ENCODE assay signal across 14 mouse cellular contexts in the genomic region with DNA sequence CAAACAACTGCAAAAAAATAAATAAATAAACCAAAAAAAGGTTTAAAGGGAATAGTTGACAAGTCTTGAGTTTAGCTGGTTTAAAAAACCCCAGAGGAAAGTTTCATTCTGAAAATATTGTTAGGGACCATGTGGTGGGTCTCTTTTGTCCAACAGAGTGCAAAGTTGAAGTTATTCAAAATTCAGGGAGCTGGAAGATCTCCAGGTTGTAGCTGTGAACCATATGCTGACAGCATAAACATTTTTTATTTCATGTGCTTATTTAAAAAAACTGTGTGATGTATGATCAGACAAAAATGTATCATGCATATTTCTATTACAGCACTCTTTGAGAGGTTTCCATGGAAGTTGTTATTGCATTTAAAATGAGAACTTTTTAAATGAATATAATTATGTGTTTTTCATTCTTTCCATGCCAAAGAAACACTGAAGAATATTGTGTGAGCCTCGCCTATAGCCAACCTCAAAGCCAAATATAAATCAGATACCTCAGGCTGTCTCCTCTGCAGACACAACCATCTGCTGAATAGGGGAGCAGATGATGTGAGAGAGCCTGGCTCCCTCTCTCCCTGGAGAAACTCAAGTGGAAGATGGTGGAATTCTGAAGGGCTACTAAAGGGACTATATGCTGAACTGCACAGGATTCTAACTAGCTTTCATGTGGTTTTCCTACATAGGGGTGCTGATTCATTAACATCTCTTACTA.
DNase-seq lines count a peak whose midpoint lies in the region; ATAC-seq and TF ChIP-seq lines count a peak whose summit lies in the region.
"Had no signal": no experiment of that assay in that cellular context is flagged by ENCODE, and none has a peak within 500 bp of the region (broad histone marks: within the 10 kb centered on the region; RNA-seq: fewer than 3 reads in every experiment).

No protein-coding gene starts in this region.

- no peaks in the 10 kb centered on the region; the same call in 1 of the 2 replicates for H3K4me1 ChIP-seq in hindbrain, embryonic 16.5 days (ENCODE audit: control insufficient read depth, insufficient read depth, low read depth, low read length)
- no peaks in the 10 kb centered on the region for H3K4me1 ChIP-seq in hindbrain, postnatal 0 days (ENCODE audit: insufficient read depth, low read length)
- H3K4me1 ChIP-seq in lung, postnatal 0 days (ENCODE audit: insufficient read depth, low read depth, low read length): no peaks in the 10 kb centered on the region
- no peaks in the 10 kb centered on the region for H3K4me1 ChIP-seq in liver, embryonic 12.5 days
- H3K4me1 ChIP-seq: liver, embryonic 13.5 days had no signal

- no peaks in the 10 kb centered on the region for H3K36me3 ChIP-seq in hindbrain, embryonic 16.5 days (ENCODE audit: control insufficient read depth, insufficient read depth, low read length)
- no peaks in the 10 kb centered on the region for H3K36me3 ChIP-seq in hindbrain, postnatal 0 days (ENCODE audit: insufficient read depth, low read length)
- H3K36me3 ChIP-seq in lung, postnatal 0 days (ENCODE audit: insufficient read depth, low read length): no peaks in the 10 kb centered on the region
- no peaks in the 10 kb centered on the region for H3K36me3 ChIP-seq in liver, embryonic 12.5 days
- H3K36me3 ChIP-seq: embryonic facial prominence, embryonic 15.5 days; limb, embryonic 10.5 days; liver, embryonic 13.5 days had no signal

- peak; percentile 58; the same call in 1 of the 2 replicates for ATAC-seq in hindbrain, embryonic 16.5 days
- ATAC-seq in hindbrain, postnatal 0 days: no peak
- ATAC-seq in lung, postnatal 0 days: peak; percentile 11; the same call in 1 of the 2 replicates
- no peak for ATAC-seq in liver, embryonic 12.5 days
- ATAC-seq: CD4-positive, CD25-positive, alpha-beta regulatory T cell, adult 4 months; inflammation-experienced regulatory T-cells, adult 6 months had no signal

- no peak overlapping the region for H3K9ac ChIP-seq in hindbrain, embryonic 16.5 days (ENCODE audit: low read depth, low read length)
- H3K9ac ChIP-seq in hindbrain, postnatal 0 days (replicated peaks; ENCODE audit: low read length): no peak overlapping the region
- H3K9ac ChIP-seq in lung, postnatal 0 days (replicated peaks; ENCODE audit: low read depth): no peak overlapping the region
- no peak overlapping the region for H3K9ac ChIP-seq in liver, embryonic 12.5 days
- H3K9ac ChIP-seq: embryonic facial prominence, embryonic 15.5 days; liver, embryonic 13.5 days had no signal

- no peaks in the 10 kb centered on the region for H3K9me3 ChIP-seq in hindbrain, embryonic 16.5 days (ENCODE audit: control insufficient read depth, low read length)
- H3K9me3 ChIP-seq in hindbrain, postnatal 0 days (ENCODE audit: low read length): no peaks in the 10 kb centered on the region
- H3K9me3 ChIP-seq in lung, postnatal 0 days (ENCODE audit: low read length): no peaks in the 10 kb centered on the region
- no peaks in the 10 kb centered on the region for H3K9me3 ChIP-seq in liver, embryonic 12.5 days (replicated peaks)
- H3K9me3 ChIP-seq: embryonic facial prominence, embryonic 15.5 days; limb, embryonic 10.5 days; liver, embryonic 13.5 days had no signal

- H3K4me3 ChIP-seq in hindbrain, embryonic 16.5 days (ENCODE audit: low read length): no peak overlapping the region
- H3K4me3 ChIP-seq in hindbrain, postnatal 0 days (ENCODE audit: low read length): no peak overlapping the region
- no peak overlapping the region for H3K4me3 ChIP-seq in lung, postnatal 0 days (ENCODE audit: low read depth, low read length)
- H3K4me3 ChIP-seq in liver, embryonic 12.5 days: no peak overlapping the region
- H3K4me3 ChIP-seq: embryonic facial prominence, embryonic 15.5 days; layer of hippocampus, adult 2 months; limb, embryonic 10.5 days; liver, embryonic 13.5 days had no signal

- 55% methylated on average over 1 of the region's 1 CpGs for WGBS in hindbrain, embryonic 16.5 days
- 48% methylated on average over 1 of the region's 1 CpGs for WGBS in hindbrain, postnatal 0 days
- 37% methylated on average over 1 of the region's 1 CpGs for WGBS in lung, postnatal 0 days
- WGBS in liver, embryonic 12.5 days (ENCODE audit: insufficient replicate concordance): 35% methylated on average over 1 of the region's 1 CpGs

- no peak for TF ChIP-seq EP300 in lung, postnatal 0 days (IDR thresholded peaks at IDR 0.05)

- no peak for TF ChIP-seq CTCF in hindbrain, postnatal 0 days (IDR thresholded peaks at IDR 0.05; ENCODE audit: low read depth)
- TF ChIP-seq CTCF in lung, postnatal 0 days (IDR thresholded peaks at IDR 0.05): no peak

- no peak for DNase-seq in hindbrain, postnatal 0 days (ENCODE audit: low spot score)
- peak; percentile 25 for DNase-seq in lung, postnatal 0 days (ENCODE audit: low spot score)
- no peak for DNase-seq in lung, adult 18-20 months
- DNase-seq in frontal cortex, adult 2 months (ENCODE audit: extremely low spot score in 1 of 2, low spot score in 1 of 2): peak; percentile 27 to 58
- peak; percentile 38 for DNase-seq in right cerebral cortex, postnatal 25 days
- DNase-seq: liver, embryonic 13.5 days; thymus, adult 2 months had no signal

- no peak overlapping the region for H3K4me2 ChIP-seq in hindbrain, embryonic 16.5 days (ENCODE audit: low read length)
- no peak overlapping the region for H3K4me2 ChIP-seq in hindbrain, postnatal 0 days (ENCODE audit: low read depth, low read length)
- no peak overlapping the region for H3K4me2 ChIP-seq in lung, postnatal 0 days (replicated peaks; ENCODE audit: low read depth, low read length)
- H3K4me2 ChIP-seq in liver, embryonic 12.5 days: no peak overlapping the region
- H3K4me2 ChIP-seq: embryonic facial prominence, embryonic 15.5 days; liver, embryonic 13.5 days had no signal

- H3K27me3 ChIP-seq in hindbrain, embryonic 16.5 days (replicated peaks; ENCODE audit: control insufficient read depth, insufficient read depth, low read length): no peaks in the 10 kb centered on the region
- H3K27me3 ChIP-seq in hindbrain, postnatal 0 days (ENCODE audit: insufficient read depth, low read length): no peaks in the 10 kb centered on the region
- H3K27me3 ChIP-seq in lung, postnatal 0 days (replicated peaks; ENCODE audit: insufficient read depth, low read length): no peaks in the 10 kb centered on the region
- no peaks in the 10 kb centered on the region for H3K27me3 ChIP-seq in liver, embryonic 12.5 days (replicated peaks)
- H3K27me3 ChIP-seq: embryonic facial prominence, embryonic 15.5 days; liver, embryonic 13.5 days had no signal

- H3K27ac ChIP-seq in hindbrain, embryonic 16.5 days (ENCODE audit: low read depth, low read length): no peak overlapping the region
- no peak overlapping the region for H3K27ac ChIP-seq in hindbrain, postnatal 0 days
- H3K27ac ChIP-seq in lung, postnatal 0 days (ENCODE audit: low read length): no peak overlapping the region
- no peak overlapping the region for H3K27ac ChIP-seq in liver, embryonic 12.5 days
- H3K27ac ChIP-seq: embryonic facial prominence, embryonic 15.5 days; layer of hippocampus, adult 2 months; limb, embryonic 10.5 days; liver, embryonic 13.5 days had no signal

Comparison
In these comparisons a context has a peak if more than half of its experiments do, and no peak if none do; other contexts are left out.
1. ATAC-seq: peak in hindbrain, embryonic 16.5 days (single experiment) and lung, postnatal 0 days (single experiment); none in hindbrain, postnatal 0 days (single experiment) and liver, embryonic 12.5 days (single experiment).
2. DNase-seq: peak in lung, postnatal 0 days (single experiment), frontal cortex, adult 2 months (2 of 2) and right cerebral cortex, postnatal 25 days (single experiment); none in hindbrain, postnatal 0 days (single experiment) and lung, adult 18-20 months (0 of 2).